Mouse (Mus musculus): ENCODE results near the gene Grid2. TPM values are rescaled to one million over a fixed set of nuclear protein-coding genes. Genes with fewer than 3 reads are reported as not detected.

The Grid2 gene
- 1.8 TPM in 2 replicates for polyA plus RNA-seq (2016; fragmentation: Nextera tagmentation; extraction: Ambion mirVana)

- peak within 1 kb of the TSS; percentile 68 for H3K9ac ChIP-seq
- no peaks in the 10 kb centered on the region for H3K9me3 ChIP-seq
- peak; percentile 83 for ATAC-seq (ENCODE audit: low FRiP score)
- WGBS = under 1% methylated on average over 65 of the region's 71 CpGs
- peak within 1 kb of the TSS; percentile 74 for H3K4me3 ChIP-seq (replicated peaks)
- peaks cover 8% of the 10 kb centered on the region for H3K27me3 ChIP-seq
- no peaks in the 10 kb centered on the region for H3K36me3 ChIP-seq (replicated peaks)
- H3K4me1 ChIP-seq = peaks cover 10% of the 10 kb centered on the region
- H3K4me2 ChIP-seq = peak within 1 kb of the TSS; percentile 93
- H3K27ac ChIP-seq = peak within 1 kb of the TSS; percentile 46; the same call in 1 of the 2 replicates
Measured at GRCm38 (mm10) chr6:63255826-63256555, at the start of gene Grid2. TSS of gene Grid2 (plus strand) at chr6:63255876.

GRCm38 (mm10) chr6:63250738-63251137 is 4.9 kb upstream of the Grid2 start:
- no peak overlapping the region for H3K4me2 ChIP-seq
- ATAC-seq (ENCODE audit: low FRiP score) = no peak
- H3K36me3 ChIP-seq (replicated peaks) = no peaks in the 10 kb centered on the region
- H3K4me1 ChIP-seq = no peaks in the 10 kb centered on the region; the same call in 1 of the 2 replicates
- peaks cover 8% of the 10 kb centered on the region for H3K27me3 ChIP-seq
- H3K4me3 ChIP-seq (replicated peaks) = no peak overlapping the region
- no peak overlapping the region for H3K27ac ChIP-seq
- no peak overlapping the region for H3K9ac ChIP-seq
- no peaks in the 10 kb centered on the region for H3K9me3 ChIP-seq

- WGBS = under 1% methylated on average over 47 of the region's 49 CpGs
- Histone ChIP-seq H3K4me1 (peaks cover 10% of the 10 kb centered on the region), H3K9me3 (no peaks in the 10 kb centered on the region), H3K4me2 (peak overlapping the region; percentile 93), H3K4me3 (replicated peaks) (peak overlapping the region; percentile 74), H3K27me3 (peaks cover 8% of the 10 kb centered on the region), H3K36me3 (replicated peaks) (no peaks in the 10 kb centered on the region), H3K9ac (peak overlapping the region; percentile 68), H3K27ac (no peak overlapping the region; the same call in 1 of the 2 replicates)
- peak; percentile 66 for ATAC-seq (ENCODE audit: low FRiP score)
Measured at GRCm38 (mm10) chr6:63256556-63257405, 1.1 kb downstream of the Grid2 start.

GRCm38 (mm10) chr6:63257406-63257845 is 1.8 kb downstream of the Grid2 start:
- H3K36me3 ChIP-seq (replicated peaks) = no peaks in the 10 kb centered on the region
- WGBS = 0% methylated on average over 42 of the region's 42 CpGs

GRCm38 (mm10) chr6:63257876-63258275 is 2.2 kb downstream of the Grid2 start:
- peak overlapping the region; percentile 68; the same call in 1 of the 2 replicates for H3K9ac ChIP-seq
- H3K27me3 ChIP-seq = peaks cover 8% of the 10 kb centered on the region
- peak overlapping the region; percentile 93 for H3K4me2 ChIP-seq
- peak overlapping the region; percentile 74 for H3K4me3 ChIP-seq (replicated peaks)
- no peaks in the 10 kb centered on the region for H3K36me3 ChIP-seq (replicated peaks)
- H3K27ac ChIP-seq = no peak overlapping the region
- no peak for ATAC-seq (ENCODE audit: low FRiP score)
- 2% methylated on average over 11 of the region's 11 CpGs for WGBS
- H3K4me1 ChIP-seq = peaks cover 10% of the 10 kb centered on the region
- no peaks in the 10 kb centered on the region for H3K9me3 ChIP-seq

More at GRCm38 (mm10) chr6:63257406-63257845, 1.8 kb downstream of the Grid2 start:
- H3K4me3 ChIP-seq (replicated peaks) = peak overlapping the region; percentile 74
- H3K4me2 ChIP-seq = peak overlapping the region; percentile 93
- peaks cover 8% of the 10 kb centered on the region for H3K27me3 ChIP-seq
- no peak overlapping the region for H3K27ac ChIP-seq
- ATAC-seq (ENCODE audit: low FRiP score) = peak; percentile 74
- peak overlapping the region; percentile 68 for H3K9ac ChIP-seq
- H3K4me1 ChIP-seq = peaks cover 10% of the 10 kb centered on the region
- H3K9me3 ChIP-seq = no peaks in the 10 kb centered on the region

- 31% methylated on average over 9 of the region's 9 CpGs for WGBS
- Histone ChIP-seq H3K4me3 (replicated peaks) (no peak overlapping the region), H3K9me3 (no peaks in the 10 kb centered on the region), H3K9ac (no peak overlapping the region), H3K4me1 (peaks cover 10% of the 10 kb centered on the region), H3K4me2 (no peak overlapping the region), H3K36me3 (replicated peaks) (no peaks in the 10 kb centered on the region), H3K27me3 (peaks cover 4% of the 10 kb centered on the region), H3K27ac (no peak overlapping the region)
- ATAC-seq (ENCODE audit: low FRiP score) = no peak
Measured at GRCm38 (mm10) chr6:63259764-63260163, 4.1 kb downstream of the Grid2 start.

- Histone ChIP-seq H3K27ac (no peak overlapping the region), H3K36me3 (replicated peaks) (no peaks in the 10 kb centered on the region), H3K4me1 (no peaks in the 10 kb centered on the region), H3K27me3 (no peaks in the 10 kb centered on the region), H3K9me3 (no peaks in the 10 kb centered on the region), H3K4me2 (no peak overlapping the region), H3K4me3 (replicated peaks) (no peak overlapping the region), H3K9ac (no peak overlapping the region)
- no peak for ATAC-seq (ENCODE audit: low FRiP score)
- WGBS = 87% methylated on average over 1 of the region's 1 CpGs
Measured at GRCm38 (mm10) chr6:63284419-63284818, 28.7 kb downstream of the Grid2 start.

- no peaks in the 10 kb centered on the region for H3K4me1 ChIP-seq
- 32% methylated on average over 3 of the region's 3 CpGs for WGBS
- no peak for ATAC-seq (ENCODE audit: low FRiP score)
- H3K27ac ChIP-seq = no peak overlapping the region
- no peaks in the 10 kb centered on the region for H3K9me3 ChIP-seq
- no peaks in the 10 kb centered on the region for H3K36me3 ChIP-seq (replicated peaks)
- no peaks in the 10 kb centered on the region for H3K27me3 ChIP-seq
- H3K4me3 ChIP-seq (replicated peaks) = no peak overlapping the region
- H3K9ac ChIP-seq = no peak overlapping the region
- no peak overlapping the region for H3K4me2 ChIP-seq
Measured at GRCm38 (mm10) chr6:63342438-63343004, 86.8 kb downstream of the Grid2 start.

GRCm38 (mm10) chr6:63347015-63347414 is 91.3 kb downstream of the Grid2 start:
- Histone ChIP-seq H3K4me3 (replicated peaks) (no peak overlapping the region), H3K27ac (no peak overlapping the region), H3K9ac (no peak overlapping the region), H3K9me3 (no peaks in the 10 kb centered on the region), H3K4me1 (no peaks in the 10 kb centered on the region), H3K36me3 (replicated peaks) (no peaks in the 10 kb centered on the region), H3K27me3 (no peaks in the 10 kb centered on the region), H3K4me2 (no peak overlapping the region)
- 95% methylated on average over 1 of the region's 1 CpGs for WGBS
- no peak for ATAC-seq (ENCODE audit: low FRiP score)

- no peak for ATAC-seq (ENCODE audit: low FRiP score)
- no peak overlapping the region for H3K27ac ChIP-seq
- H3K9me3 ChIP-seq = no peaks in the 10 kb centered on the region
- 82% methylated on average over 1 of the region's 1 CpGs for WGBS
- no peak overlapping the region for H3K4me3 ChIP-seq (replicated peaks)
- H3K9ac ChIP-seq = no peak overlapping the region
- no peak overlapping the region for H3K4me2 ChIP-seq
- no peaks in the 10 kb centered on the region for H3K27me3 ChIP-seq
- H3K36me3 ChIP-seq (replicated peaks) = no peaks in the 10 kb centered on the region
- H3K4me1 ChIP-seq = no peaks in the 10 kb centered on the region
Measured at GRCm38 (mm10) chr6:63381061-63381611, 125.5 kb downstream of the Grid2 start.

- H3K4me3 ChIP-seq (replicated peaks) = no peak overlapping the region
- H3K9ac ChIP-seq = no peak overlapping the region
- no peaks in the 10 kb centered on the region for H3K4me1 ChIP-seq
- H3K27ac ChIP-seq = no peak overlapping the region
- no peak overlapping the region for H3K4me2 ChIP-seq
- ATAC-seq (ENCODE audit: low FRiP score) = no peak
- 84% methylated on average over 3 of the region's 3 CpGs for WGBS
- H3K9me3 ChIP-seq = no peaks in the 10 kb centered on the region
- no peaks in the 10 kb centered on the region for H3K27me3 ChIP-seq
- H3K36me3 ChIP-seq (replicated peaks) = no peaks in the 10 kb centered on the region
Measured at GRCm38 (mm10) chr6:63401698-63402097, 146.0 kb downstream of the Grid2 start.

- Histone ChIP-seq H3K27me3 (no peaks in the 10 kb centered on the region), H3K4me2 (no peak overlapping the region), H3K9me3 (no peaks in the 10 kb centered on the region), H3K4me1 (no peaks in the 10 kb centered on the region), H3K9ac (no peak overlapping the region), H3K4me3 (replicated peaks) (no peak overlapping the region), H3K36me3 (replicated peaks) (no peaks in the 10 kb centered on the region), H3K27ac (no peak overlapping the region)
- WGBS = 75% methylated on average over 1 of the region's 1 CpGs
- ATAC-seq (ENCODE audit: low FRiP score) = no peak
Measured at GRCm38 (mm10) chr6:63417534-63417933, 161.9 kb downstream of the Grid2 start.

All from forebrain, embryonic 12.5 days (tissue).